Mouse (Mus musculus) liver, adult 2 months (tissue): ENCODE results near the gene Rbbp8nl.

Experiments used
- CTCF ChIP-seq: fragments of 200-500 bp; IDR thresholded peaks from 2 replicates; pipeline ENCODE4 v1.5.1; 2011; ENCODE audit warnings: low read depth, low read length, control low read depth
- POLR2A ChIP-seq: fragments of 200-500 bp; IDR thresholded peaks from 2 replicates; pipeline ENCODE4 v1.6.1; 2011; ENCODE audit warnings: low read length, control low read depth; ENCODE audit not compliant: insufficient read depth; ENCODE audit errors: extremely low read depth

GRCm38 (mm10) chr2:180279321-180279720 is 10.4 kb downstream of the Rbbp8nl start:
- no peak for TF ChIP-seq POLR2A
- no peak for TF ChIP-seq CTCF
